Mouse (Mus musculus): ENCODE data around the gene Kansl2. TPM values are rescaled to one million over a fixed set of nuclear protein-coding genes. Genes with fewer than 3 reads are reported as not detected.

Kansl2 gene
- total RNA-seq, 2 experiments from 2014 or later, result 59.5 to 61.0 TPM

DNA sequence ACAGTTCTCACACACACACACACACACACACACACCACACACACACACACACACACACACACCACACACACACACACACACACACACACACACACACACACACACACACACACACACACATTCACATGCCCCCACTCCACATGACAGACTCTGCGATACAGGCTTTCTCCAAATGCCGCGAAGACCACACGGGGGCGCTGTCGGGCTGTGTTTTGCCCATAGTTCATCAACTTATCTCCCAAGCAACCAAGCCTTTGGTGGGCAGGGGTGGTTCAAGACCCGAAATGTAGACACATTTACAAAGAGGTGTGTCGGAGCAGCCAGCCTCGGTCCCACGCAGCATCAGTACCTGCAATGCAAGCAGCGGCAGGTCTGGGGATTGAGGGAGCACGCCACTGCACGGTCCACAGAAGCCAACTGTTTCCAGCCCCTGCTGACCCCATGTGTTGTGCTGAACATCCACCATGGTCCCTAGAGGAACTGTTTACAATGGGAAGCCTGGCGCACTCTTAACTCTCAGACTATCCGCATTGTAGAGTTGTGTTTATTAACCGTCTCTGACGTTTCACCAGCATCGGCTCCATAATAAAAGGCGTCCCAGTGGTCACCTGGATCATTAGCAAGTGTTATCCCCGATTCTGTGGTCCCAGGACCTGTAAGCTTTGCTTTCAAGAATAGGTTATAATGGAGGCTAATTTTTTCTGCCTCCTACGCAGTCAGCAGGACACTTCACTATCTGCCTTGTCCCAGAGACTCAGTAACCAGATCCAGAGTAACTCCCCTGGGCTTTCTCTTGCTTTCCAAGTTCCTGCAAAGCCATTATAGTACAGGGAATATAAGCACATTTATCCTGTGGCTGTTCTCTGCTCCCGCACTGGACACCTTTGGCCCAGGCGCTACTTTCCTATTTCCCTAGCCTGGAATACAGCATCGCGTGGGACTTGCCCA is 23.4 kb downstream of the Kansl2 start:
- peak; percentile 78 to 90 for DNase-seq (ENCODE audit: low spot score in 2 of 2)
- intact Hi-C loops (cut with DNase I), result no loop called here

DNA sequence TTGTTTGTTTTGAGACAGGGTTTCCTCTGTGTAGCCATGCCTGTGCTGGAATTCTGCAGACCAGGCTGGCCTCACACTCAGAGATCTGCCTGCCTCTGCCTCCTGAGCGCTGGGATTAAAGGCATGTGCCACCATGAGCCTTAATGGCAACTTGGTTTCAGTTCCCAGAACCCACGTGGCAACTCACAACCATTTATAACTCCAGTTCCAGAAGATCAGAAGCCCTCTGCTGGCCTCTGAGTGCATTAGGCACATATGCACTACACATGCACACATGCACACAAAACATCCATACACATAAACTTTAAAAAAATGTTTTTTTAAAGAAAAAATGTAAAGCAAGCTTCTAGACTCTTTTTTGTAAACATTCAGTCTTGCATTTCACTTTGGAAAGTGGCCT is 24.7 kb downstream of the Kansl2 start:
- no peak for DNase-seq (ENCODE audit: low spot score in 2 of 2)
- intact Hi-C loops (cut with DNase I), result loop anchor here (10.0 kb wide), 1 partner anchor 95 kb away; no protein-coding TSS in a partner anchor

DNA sequence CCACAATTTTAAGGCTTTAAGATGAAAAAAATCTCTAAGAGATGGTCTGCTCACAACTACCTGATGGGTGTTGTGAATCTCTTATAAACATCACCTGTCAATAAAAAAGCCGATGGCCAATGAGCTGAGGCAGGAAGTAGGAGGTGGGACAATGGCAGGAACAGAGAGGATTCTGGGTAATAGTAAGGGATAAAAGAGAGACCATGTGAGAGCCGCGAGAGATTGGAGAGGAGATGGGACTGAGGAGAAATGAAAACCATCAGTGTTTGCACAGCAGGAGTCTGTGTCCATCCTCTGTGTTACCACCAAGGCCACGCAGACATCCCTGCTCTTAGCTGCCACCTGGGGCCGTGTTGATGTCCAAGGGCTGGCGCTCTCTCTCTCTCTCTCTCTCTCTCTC is 26.7 kb downstream of the Kansl2 start:
- intact Hi-C loops (cut with DNase I), result loop anchor here (10.0 kb wide), 1 partner anchor 93 kb away; no protein-coding TSS in a partner anchor
- DNase-seq (ENCODE audit: low spot score in 2 of 2), result no peak

DNA sequence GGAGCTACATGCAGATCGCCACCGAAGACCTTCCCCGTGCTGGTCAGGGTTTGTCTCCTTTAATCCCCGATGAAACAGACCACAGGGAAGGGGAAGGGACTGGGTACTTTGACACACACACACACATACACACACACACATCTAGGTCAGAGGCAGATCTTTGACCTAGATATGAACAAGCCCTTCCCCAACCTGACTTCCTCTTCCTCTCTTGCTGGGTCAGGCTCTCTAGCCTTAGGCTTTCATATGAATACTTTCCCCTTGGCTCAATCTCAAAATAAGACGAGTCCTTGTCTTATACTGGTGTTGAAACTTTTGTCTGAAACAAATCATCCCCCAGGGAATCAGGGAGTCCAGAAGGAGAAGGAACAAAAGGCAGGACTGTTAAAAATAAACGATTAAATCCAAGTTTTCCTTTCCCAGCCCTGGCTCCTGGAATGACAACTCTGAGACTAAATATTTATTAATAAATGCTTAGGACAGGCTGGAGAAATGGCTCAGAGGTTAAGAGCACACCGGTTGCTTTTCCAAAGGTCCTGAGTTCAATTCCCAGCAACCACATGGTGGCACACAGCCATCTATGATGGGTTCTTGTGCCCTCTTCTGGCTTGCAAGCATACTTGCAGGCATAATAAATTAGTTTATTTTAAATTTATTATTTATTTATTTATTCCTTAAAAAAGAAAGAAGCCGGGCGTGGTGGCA is 27.7 kb downstream of the Kansl2 start:
- no peak for DNase-seq (ENCODE audit: low spot score in 2 of 2)
- intact Hi-C loops (cut with DNase I), result loop anchor here (10.0 kb wide), 1 partner anchor 92 kb away; no protein-coding TSS in a partner anchor

DNA sequence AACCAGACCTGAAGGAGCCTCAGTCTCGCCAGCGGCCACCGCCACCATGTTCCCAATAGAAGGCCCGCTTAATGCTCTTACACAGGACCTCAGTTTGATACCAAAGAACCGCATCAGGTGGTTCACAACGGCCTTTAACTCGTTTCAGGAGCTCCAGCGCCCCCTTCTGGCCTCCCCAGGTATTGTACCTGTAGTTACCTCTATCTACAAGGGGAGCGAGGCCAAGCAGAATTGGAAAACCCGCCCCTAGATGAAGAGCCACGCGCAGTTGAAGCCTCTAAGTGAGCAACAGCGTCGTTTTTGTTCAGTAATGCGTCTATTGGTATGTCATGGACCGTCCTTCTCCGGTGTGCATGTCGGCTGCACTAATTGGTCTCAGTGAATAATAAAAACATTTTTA is 29.6 kb downstream of the Kansl2 start:
- intact Hi-C loops (cut with DNase I), result loop anchor here (10.0 kb wide), 1 partner anchor 90 kb away; no protein-coding TSS in a partner anchor
- DNase-seq (ENCODE audit: low spot score in 2 of 2), result peak; percentile 80 to 83

DNA sequence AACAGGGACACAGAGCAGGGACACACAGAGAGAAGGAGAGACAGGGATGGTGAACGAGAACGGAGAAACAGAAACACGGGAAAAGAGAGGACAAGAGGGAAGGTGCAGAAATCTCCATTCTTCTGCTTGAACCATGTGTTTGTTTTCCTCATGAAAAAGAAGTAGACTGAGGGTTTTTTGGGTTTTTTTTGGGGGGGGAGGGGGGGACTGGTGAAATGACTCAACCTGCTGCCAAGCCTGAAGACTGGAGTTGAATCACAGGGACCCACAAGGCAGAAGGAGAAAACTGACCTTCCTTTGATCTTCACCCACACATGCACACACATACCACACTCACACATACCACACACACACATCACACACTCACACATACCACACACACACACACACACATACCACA is 30.7 kb downstream of the Kansl2 start:
- no peak for DNase-seq (ENCODE audit: low spot score in 2 of 2)
- intact Hi-C loops (cut with DNase I), result loop anchor here (10.0 kb wide), 1 partner anchor 89 kb away; no protein-coding TSS in a partner anchor

DNA sequence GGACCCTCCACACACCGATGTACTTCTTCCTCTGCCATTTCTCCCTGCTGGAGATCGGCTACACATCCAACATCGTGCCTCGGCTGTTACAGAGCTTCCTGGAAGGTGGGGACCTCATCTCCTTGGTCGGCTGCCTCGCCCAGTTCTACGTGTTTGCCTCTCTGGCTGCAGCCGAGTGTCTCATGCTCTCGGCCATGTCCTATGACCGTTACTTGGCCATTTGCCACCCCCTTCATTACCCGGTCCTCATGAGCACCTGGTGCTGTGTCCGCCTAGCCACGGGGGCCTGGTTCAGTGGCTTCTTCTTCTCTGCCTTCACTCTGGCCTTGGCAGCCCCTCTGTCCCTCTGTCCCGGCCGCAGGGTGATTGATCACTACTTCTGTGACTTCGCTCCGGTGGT is 36.4 kb downstream of the Kansl2 start:
- intact Hi-C loops (cut with DNase I), result no loop called here
- DNase-seq (ENCODE audit: low spot score in 2 of 2), result no peak

DNA sequence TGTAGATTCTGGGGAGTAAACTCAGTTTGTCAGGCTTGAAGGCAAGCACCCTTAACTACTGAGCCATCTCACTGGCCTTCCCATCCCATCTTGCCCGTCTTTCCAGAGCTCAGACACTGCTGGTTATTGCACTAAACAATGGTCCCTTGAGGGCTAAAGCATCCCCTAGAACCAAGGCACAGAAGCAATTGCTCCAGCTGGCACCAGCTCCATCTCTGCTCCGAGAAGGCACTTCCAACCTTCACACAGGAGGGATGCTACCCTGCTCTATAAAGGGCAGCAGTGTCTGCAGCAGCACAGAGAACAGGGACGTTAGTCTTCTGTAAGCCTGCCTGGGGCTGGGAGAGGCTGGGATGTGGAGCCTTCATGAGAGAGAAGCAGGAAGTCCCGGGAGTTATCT is 42.0 kb downstream of the Kansl2 start, which contains the start of gene Olfr279:
Gene Olfr279 (plus strand): TSS at position 301 of the 400 bp plus-strand sequence.
- intact Hi-C loops (cut with DNase I), result no loop called here
- no peak for DNase-seq (ENCODE audit: low spot score in 2 of 2)

DNA sequence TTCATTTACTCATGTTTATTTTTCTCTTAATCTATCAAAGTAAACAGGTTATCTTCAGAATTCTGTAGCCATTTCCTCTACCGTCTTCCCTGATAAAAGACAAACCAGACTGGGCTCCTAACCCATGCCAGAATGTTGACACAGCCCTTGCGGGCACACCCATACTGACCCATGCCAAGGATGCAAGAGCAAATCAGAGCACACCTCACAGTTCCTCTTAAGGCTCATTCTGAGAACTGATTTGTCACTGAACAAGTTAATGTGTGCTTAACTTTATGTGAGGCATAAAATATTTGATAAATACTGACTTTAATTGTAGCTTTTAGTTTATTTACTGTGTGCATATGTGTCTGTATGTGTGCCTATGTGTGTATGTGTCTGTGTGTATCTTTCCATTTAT is 42.7 kb downstream of the Kansl2 start:
- intact Hi-C loops (cut with DNase I), result no loop called here
- DNase-seq (ENCODE audit: low spot score in 2 of 2), result no peak

DNA sequence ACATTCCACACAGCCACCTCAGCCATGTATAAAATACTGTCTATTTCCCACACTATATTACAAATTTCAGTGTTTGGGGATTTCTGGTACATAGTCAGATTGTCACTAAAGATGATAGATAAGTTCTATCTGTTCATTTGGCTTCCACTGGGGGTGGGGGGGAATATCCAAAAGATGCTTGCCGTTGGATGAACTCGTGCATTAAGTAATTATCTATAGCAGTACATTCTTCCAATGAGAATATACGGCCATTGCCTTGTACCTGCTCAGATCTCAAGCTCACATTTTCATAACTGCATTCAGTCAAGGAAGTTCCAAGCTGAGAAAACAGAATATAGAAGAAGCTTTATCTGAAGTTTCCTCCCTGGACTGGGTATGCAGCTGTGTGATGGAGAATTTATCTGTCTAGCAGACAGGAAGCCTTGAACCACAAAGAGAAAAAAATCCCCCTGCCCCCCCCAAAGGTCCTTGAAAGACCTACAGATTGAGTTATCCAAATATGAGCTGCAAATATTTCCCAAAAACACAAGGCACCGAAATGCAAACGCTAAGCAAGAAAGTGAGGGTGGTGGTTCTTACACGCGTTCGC is 47.5 kb downstream of the Kansl2 start:
- no peak for DNase-seq (ENCODE audit: low spot score in 2 of 2)
- intact Hi-C loops (cut with DNase I), result no loop called here

DNA sequence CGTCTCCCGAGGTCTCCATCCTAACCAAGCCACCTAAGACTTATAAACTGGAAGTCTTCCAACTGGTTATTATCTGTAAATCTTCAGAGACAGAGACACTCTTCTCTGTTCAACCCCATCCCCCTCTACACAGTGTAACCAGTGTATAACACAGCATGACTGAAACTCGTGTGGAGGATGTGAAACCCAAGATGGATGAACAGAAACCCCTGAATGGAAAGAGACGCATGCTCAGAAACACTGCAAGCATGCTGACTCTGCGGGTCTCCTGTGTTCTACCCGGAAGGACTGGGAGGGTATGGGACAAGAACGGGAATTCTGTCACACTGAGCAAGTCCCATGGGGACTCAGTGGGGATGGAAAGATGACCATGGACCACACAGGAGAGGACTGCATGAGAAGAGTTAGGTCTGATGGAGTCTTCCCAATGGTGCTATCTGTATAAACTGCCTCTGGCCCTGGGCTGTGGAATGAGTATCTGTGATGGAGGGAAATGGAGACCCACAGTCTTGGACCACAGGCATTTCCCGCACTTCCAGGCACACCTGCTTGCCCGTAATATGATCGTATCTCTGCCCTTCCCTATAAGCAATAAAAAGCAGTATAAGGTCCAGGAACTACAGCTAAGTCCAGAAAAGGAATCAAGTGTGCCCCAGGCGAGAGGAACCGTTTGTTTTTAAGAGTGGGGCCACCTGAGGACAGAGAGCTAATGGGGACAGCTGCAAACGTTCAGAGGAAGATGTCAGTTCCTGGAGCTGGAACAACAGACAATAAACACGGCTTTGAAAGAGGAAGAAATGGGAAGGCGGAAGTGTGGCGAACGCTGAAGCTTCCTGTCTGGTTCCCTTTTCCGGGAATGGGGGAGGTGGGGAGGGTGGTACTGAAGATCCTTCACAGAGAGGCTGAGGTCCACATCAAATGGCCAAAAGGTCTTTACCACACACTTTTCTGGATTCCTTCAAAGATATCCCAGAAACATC is 49.9 kb downstream of the Kansl2 start:
- intact Hi-C loops (cut with DNase I), result no loop called here
- DNase-seq (ENCODE audit: low spot score in 2 of 2), result no peak

DNA sequence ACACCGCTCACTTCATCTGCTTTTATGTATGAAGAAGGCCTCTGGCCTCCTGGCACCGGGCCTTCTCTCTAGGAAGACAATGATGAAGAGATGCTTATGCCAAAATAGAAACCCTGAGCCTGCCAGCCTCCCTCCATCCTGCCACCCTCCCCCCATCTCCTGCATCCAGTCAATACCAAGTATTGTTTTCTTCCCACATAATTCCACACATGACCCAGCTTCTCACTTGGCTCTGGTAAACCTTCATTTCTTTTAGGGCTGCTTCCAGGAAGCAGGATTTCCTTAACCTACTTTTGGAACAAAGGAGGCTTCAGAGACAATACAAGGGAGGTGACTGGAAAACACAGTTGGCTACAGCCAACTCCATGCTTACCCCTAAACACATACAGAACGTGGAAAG is 51.4 kb downstream of the Kansl2 start, which contains the start of gene Lalba:
Gene Lalba (minus strand): TSS at position 21 of the 400 bp plus-strand sequence.
- DNase-seq (ENCODE audit: low spot score in 2 of 2), result no peak
- intact Hi-C loops (cut with DNase I), result no loop called here

DNA sequence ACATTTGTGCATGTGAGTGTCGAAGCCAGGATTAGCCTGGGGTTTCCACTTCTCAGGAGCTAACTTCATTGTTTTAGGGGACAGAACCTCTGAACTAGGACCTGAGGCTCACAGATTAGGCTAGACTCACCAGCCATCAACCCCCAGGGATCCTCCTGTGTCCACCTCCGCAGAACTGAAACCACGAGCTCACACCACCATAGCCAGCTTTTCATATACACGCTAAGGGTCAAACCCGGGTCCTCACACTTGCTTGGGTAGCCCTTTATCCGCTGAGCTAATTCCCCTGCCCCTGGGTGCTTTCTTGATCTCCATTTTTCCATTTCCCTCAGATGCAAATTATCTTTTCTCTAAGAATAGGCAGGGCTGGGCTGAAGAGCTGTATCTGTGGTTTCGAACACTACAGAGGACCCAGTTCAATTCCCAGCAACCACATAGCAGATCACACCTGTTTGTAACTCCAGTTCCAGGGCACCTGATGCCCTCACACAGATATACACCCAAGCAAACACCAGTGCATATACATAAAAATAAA is 54.4 kb downstream of the Kansl2 start:
- intact Hi-C loops (cut with DNase I), result no loop called here

DNA sequence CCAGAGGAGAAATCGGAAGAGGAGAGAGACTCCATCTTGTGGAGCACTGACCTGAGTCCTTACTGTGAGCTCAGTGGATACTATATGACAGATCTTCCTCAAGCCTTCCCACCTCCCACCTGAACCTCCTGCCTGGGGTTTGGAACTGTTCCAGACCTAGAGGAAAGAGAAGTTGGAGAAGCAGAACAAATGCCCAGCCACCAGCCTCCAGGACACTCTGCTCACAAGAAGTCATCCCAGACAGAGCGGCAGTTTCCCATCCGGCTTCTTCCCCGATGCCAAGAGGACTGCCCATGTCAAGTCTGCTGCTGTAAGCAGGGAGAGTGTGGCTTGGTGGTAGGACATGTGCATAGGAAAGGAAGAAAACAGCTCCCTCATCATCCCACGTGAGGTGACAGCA is 57.8 kb downstream of the Kansl2 start:
- intact Hi-C loops (cut with DNase I), result no loop called here
- no peak for DNase-seq (ENCODE audit: low spot score in 2 of 2)

More for the DNA sequence above, 54.4 kb downstream of the Kansl2 start:
- DNase-seq (ENCODE audit: low spot score in 2 of 2), result no peak

DNA sequence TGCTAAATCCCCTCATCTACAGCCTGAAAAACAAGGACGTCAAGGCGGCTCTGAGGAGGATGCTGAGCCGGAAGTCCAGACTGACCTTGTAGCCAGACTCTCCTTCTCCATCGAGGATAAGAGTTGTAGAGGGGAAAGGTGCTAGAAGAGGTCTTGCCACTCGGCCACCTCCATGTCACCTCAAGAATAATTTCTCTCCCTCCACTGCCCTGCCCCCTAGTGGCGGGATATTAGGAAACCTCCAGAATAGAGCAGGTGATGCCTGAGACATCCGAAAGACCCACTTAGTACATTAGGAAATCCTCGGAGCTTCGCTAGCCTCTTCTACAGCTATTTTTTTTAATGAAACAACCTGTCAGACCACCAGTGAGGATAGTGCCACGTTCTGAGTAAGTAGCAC is 58.7 kb downstream of the Kansl2 start:
- intact Hi-C loops (cut with DNase I), result no loop called here
- peak in 1 of 2 experiments; percentile 25 for DNase-seq (ENCODE audit: low spot score in 2 of 2)

DNA sequence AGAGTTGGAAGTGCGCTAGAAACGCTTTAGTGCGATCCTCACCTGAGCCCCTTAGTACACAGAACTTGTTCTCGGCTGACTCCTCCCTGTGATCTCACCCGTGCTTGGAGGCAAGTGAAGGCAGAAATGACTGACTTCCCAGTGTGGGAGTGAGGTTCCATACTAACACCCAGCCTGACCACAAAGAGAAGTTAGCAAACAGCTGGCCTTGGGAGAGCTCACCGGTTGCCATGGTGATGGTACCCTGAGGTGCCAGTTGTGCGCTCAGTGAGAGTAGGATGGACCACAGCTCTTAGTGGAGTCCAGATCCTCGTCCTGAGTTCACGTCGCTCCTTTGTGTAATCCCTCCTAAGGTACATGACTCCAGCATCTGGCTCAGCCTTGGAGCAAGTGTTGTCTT is 59.1 kb downstream of the Kansl2 start:
- intact Hi-C loops (cut with DNase I), result no loop called here
- no peak for DNase-seq (ENCODE audit: low spot score in 2 of 2)

DNA sequence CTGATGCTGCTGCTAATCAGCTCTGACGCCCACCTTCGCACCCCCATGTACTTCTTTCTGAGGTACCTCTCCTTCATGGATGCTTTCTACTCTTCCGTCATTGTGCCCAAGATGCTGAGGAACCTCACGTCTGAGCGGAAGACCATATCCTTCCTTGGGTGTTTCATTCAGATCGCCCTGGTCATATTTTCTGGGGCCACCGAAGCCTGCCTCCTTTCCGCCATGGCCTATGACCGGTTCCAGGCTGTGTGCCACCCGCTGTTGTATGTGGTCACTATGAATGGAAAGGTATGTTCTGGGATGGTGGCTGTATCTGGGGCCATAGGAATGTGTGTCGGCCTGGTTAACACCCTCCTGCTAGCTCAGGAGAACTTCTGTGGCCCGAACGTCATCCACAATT is 62.5 kb downstream of the Kansl2 start:
- intact Hi-C loops (cut with DNase I), result no loop called here
- no peak for DNase-seq (ENCODE audit: low spot score in 2 of 2)

DNA sequence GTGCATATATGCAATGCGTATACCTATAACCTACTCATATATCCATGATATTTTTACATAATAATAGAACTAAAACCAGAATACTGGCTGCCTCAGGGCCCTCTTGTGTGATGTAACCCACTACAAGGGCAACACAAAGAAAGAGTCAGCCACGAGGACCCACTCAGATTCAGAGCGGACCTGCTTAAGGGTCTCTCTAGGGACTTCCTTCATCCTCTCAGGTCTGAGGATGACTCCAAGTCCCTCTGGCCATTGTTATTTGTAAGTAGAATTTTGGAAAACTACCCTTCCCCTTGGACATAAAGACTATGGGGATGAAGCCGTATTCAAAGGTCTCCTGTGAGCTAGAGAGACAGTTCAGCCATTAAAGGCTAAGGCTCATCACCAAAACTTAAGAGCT is 64.5 kb downstream of the Kansl2 start, which contains the start of gene OR5BS1P:
Gene OR5BS1P (plus strand): TSS at position 301 of the 400 bp plus-strand sequence.
- no peak for DNase-seq (ENCODE audit: low spot score in 2 of 2)
- intact Hi-C loops (cut with DNase I), result no loop called here
